Mouse (Mus musculus) urinary bladder, postnatal 0 days (tissue): ENCODE results near the gene Tnfrsf17. TPM values are rescaled to one million over a fixed set of nuclear protein-coding genes. Genes with fewer than 3 reads are reported as not detected.

Source experiments
- polyA plus RNA-seq: library from polyadenylated mRNA; unstranded; fragments of >200 nt; fragmentation: Nextera tagmentation; extraction: Ambion mirVana; gene quantifications from 2 replicates; pipeline ENCODE4 v1.2.1, GENCODE M21; 2015

The Tnfrsf17 gene
- not detected in 2 replicates for polyA plus RNA-seq

GRCm38 (mm10) chr16:11313512-11313911 is at the start of gene Tnfrsf17:
Tnfrsf17 (plus strand) TSS chr16:11313812.

GRCm38 (mm10) chr16:11322409-11323323 is 9.1 kb downstream of the Tnfrsf17 start, which contains the start of gene Snx29:
Snx29 (plus strand) TSS chr16:11322908.

Other genes starting within 250 kb of the Tnfrsf17 start
- 81.6 and 92.6 TPM in 2 replicates for gene Litaf, start 247.7 kb upstream of the Tnfrsf17 start, polyA plus RNA-seq
- gene Txndc11, start 179.2 kb upstream of the Tnfrsf17 start, polyA plus RNA-seq: 19.6 and 22.2 TPM in 2 replicates
- 48.3 and 58.0 TPM in 2 replicates for gene Zc3h7a, start 137.4 kb upstream of the Tnfrsf17 start, polyA plus RNA-seq
- 91.1 and 106 TPM in 2 replicates for gene Rsl1d1, start 110.5 kb upstream of the Tnfrsf17 start, polyA plus RNA-seq
- 47.6 and 59.4 TPM in 2 replicates for gene Gspt1, start 59.5 kb upstream of the Tnfrsf17 start, polyA plus RNA-seq
- gene Snx29, start 9.1 kb downstream of the Tnfrsf17 start, polyA plus RNA-seq: 6.8 and 8.4 TPM in 2 replicates